Mouse (Mus musculus): ENCODE data around the gene Hdac4.
A peak's percentile ranks its signal among the peaks of the same experiment; 100 is the strongest.

Gene Hdac4

GRCm38 (mm10) chr1:92059571-92059970, 135.9 kb downstream of the Hdac4 start:
- no peak for DNase-seq (ENCODE audit: low spot score)

- DNase-seq (ENCODE audit: low spot score) = no peak
Measured at GRCm38 (mm10) chr1:92058731-92059425, 136.6 kb downstream of the Hdac4 start.

- DNase-seq (ENCODE audit: low spot score) = no peak
Measured at GRCm38 (mm10) chr1:92057068-92057467, 138.4 kb downstream of the Hdac4 start.

GRCm38 (mm10) chr1:92055149-92055548, 140.3 kb downstream of the Hdac4 start:
- no peak for DNase-seq (ENCODE audit: low spot score)

- DNase-seq (ENCODE audit: low spot score) = no peak
Measured at GRCm38 (mm10) chr1:92052190-92052589, 143.3 kb downstream of the Hdac4 start.

- DNase-seq (ENCODE audit: low spot score) = no peak
Measured at GRCm38 (mm10) chr1:92051489-92052062, 143.9 kb downstream of the Hdac4 start.

- DNase-seq (ENCODE audit: low spot score) = no peak
Measured at GRCm38 (mm10) chr1:92050992-92051391, 144.5 kb downstream of the Hdac4 start.

- peak; percentile 59 for DNase-seq (ENCODE audit: low spot score)
Measured at GRCm38 (mm10) chr1:92050566-92050965, 144.9 kb downstream of the Hdac4 start.

GRCm38 (mm10) chr1:92048415-92049354, 146.8 kb downstream of the Hdac4 start:
- no peak for DNase-seq (ENCODE audit: low spot score)

GRCm38 (mm10) chr1:92045671-92046070, 149.8 kb downstream of the Hdac4 start:
- no peak for DNase-seq (ENCODE audit: low spot score)

- no peak for DNase-seq (ENCODE audit: low spot score)
Measured at GRCm38 (mm10) chr1:92044868-92045267, 150.6 kb downstream of the Hdac4 start.

GRCm38 (mm10) chr1:92043989-92044388, 151.5 kb downstream of the Hdac4 start:
- DNase-seq (ENCODE audit: low spot score) = no peak

GRCm38 (mm10) chr1:92042126-92042525, 153.4 kb downstream of the Hdac4 start:
- DNase-seq (ENCODE audit: low spot score) = no peak

GRCm38 (mm10) chr1:92041290-92041689, 154.2 kb downstream of the Hdac4 start:
- DNase-seq (ENCODE audit: low spot score) = no peak

GRCm38 (mm10) chr1:92038714-92039113, 156.8 kb downstream of the Hdac4 start:
- DNase-seq (ENCODE audit: low spot score) = no peak

GRCm38 (mm10) chr1:92037039-92037438, 158.5 kb downstream of the Hdac4 start:
- DNase-seq (ENCODE audit: low spot score) = no peak

GRCm38 (mm10) chr1:92035770-92036169, 159.7 kb downstream of the Hdac4 start:
- peak; percentile 31 for DNase-seq (ENCODE audit: low spot score)

GRCm38 (mm10) chr1:92034247-92034646, 161.3 kb downstream of the Hdac4 start:
- DNase-seq (ENCODE audit: low spot score) = no peak

GRCm38 (mm10) chr1:92033463-92033862, 162.0 kb downstream of the Hdac4 start:
- no peak for DNase-seq (ENCODE audit: low spot score)

- no peak for DNase-seq (ENCODE audit: low spot score)
Measured at GRCm38 (mm10) chr1:92030541-92030940, 165.0 kb downstream of the Hdac4 start.

GRCm38 (mm10) chr1:92028158-92028557, 167.3 kb downstream of the Hdac4 start:
- no peak for DNase-seq (ENCODE audit: low spot score)

GRCm38 (mm10) chr1:92026351-92026750, 169.1 kb downstream of the Hdac4 start:
- no peak for DNase-seq (ENCODE audit: low spot score)

- no peak for DNase-seq (ENCODE audit: low spot score)
Measured at GRCm38 (mm10) chr1:92023906-92024305, 171.6 kb downstream of the Hdac4 start.
